Mouse (Mus musculus): ENCODE measurements around the gene Slc6a1. TPM values are rescaled to one million over a fixed set of nuclear protein-coding genes. Genes with fewer than 3 reads are reported as not detected.

The Slc6a1 gene
- total and polyA plus RNA-seq, 2 experiments, result 0.07 TPM; not detected in 1

GRCm38 (mm10) chr6:114267979-114268378, 14.5 kb upstream of the Slc6a1 start:
- no peaks in the 10 kb centered on the region for H3K79me2 ChIP-seq (ENCODE audit: control insufficient read depth, insufficient read depth, low read length)
- no peak overlapping the region for H3K9ac ChIP-seq (ENCODE audit: low read depth, low read length)
- no peak overlapping the region for H3K27ac ChIP-seq (replicated peaks; ENCODE audit: insufficient read depth, low read depth, low read length)
- no peak for DNase-seq (ENCODE audit: extremely low read depth, low read depth, low spot score)
- H3K4me3 ChIP-seq (ENCODE audit: insufficient read depth, low read depth, low read length), result no peak overlapping the region
- no peaks in the 10 kb centered on the region for H3K36me3 ChIP-seq (ENCODE audit: control insufficient read depth, insufficient read depth, low read length)
- H3K4me1 ChIP-seq (ENCODE audit: control insufficient read depth, insufficient read depth, low read length), result no peaks in the 10 kb centered on the region
- no peaks in the 10 kb centered on the region for H3K27me3 ChIP-seq (ENCODE audit: control insufficient read depth, insufficient read depth, low read length)
- TF ChIP-seq POLR2A (IDR thresholded peaks at IDR 0.05; ENCODE audit: extremely low read depth, insufficient read depth, low read length), result no peak
- no peak for TF ChIP-seq CTCF (IDR thresholded peaks at IDR 0.05; ENCODE audit: low read depth, low read length)
- 35% methylated on average over 4 of the region's 4 CpGs for WGBS

DNA sequence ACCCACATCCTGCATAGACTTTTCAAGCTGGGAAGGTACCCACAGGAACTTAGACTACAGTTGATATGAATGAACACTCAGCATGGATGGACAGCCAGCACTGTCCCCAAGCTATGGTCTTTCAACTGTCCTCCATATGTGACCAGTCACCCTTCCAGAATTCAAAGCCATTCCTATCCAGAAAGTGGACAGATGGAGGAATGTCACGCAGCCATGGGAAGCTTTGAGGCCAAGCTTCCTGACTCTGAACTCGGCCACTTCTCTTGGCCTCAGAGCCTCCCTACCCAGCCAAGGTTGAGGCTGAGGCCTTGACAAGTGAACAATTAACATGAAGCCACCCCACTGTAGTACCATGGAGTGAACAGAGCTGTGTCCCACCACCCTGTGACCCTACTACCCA, 12.8 kb upstream of the Slc6a1 start:
- no peaks in the 10 kb centered on the region for H3K4me1 ChIP-seq (ENCODE audit: control insufficient read depth, insufficient read depth, low read length)
- H3K27me3 ChIP-seq (ENCODE audit: control insufficient read depth, insufficient read depth, low read length), result no peaks in the 10 kb centered on the region
- no peak overlapping the region for H3K27ac ChIP-seq (replicated peaks; ENCODE audit: insufficient read depth, low read depth, low read length)
- TF ChIP-seq CTCF (IDR thresholded peaks at IDR 0.05; ENCODE audit: low read depth, low read length), result no peak
- TF ChIP-seq POLR2A (IDR thresholded peaks at IDR 0.05; ENCODE audit: extremely low read depth, insufficient read depth, low read length), result no peak
- no peaks in the 10 kb centered on the region for H3K79me2 ChIP-seq (ENCODE audit: control insufficient read depth, insufficient read depth, low read length)
- H3K36me3 ChIP-seq (ENCODE audit: control insufficient read depth, insufficient read depth, low read length), result no peaks in the 10 kb centered on the region
- DNase-seq (ENCODE audit: extremely low read depth, low read depth, low spot score), result no peak
- no peak overlapping the region for H3K4me3 ChIP-seq (ENCODE audit: insufficient read depth, low read depth, low read length)
- H3K9ac ChIP-seq (ENCODE audit: low read depth, low read length), result no peak overlapping the region
- 85% methylated on average over 2 of the region's 2 CpGs for WGBS

DNA sequence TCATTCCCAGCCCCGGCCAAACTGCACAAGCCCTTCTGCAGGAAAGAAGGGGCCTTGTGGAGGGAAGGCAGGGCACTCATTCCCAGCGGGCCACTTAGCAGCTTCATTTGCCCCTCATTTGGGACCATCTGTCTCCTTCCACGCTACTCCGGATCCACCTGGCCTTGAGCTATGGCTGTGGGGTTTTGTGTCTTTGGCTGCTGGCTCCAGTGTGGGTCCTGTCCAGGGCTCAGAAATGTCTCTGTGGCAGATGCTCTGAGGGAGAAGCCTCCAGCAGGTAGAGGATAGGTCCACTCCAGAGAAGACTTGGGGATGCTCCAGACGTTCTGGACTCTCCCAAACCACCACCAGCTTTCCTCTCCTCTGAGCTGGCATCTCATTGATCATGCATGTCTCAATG, 11.6 kb upstream of the Slc6a1 start:
- Histone ChIP-seq H3K4me1 (ENCODE audit: control insufficient read depth, insufficient read depth, low read length) (no peaks in the 10 kb centered on the region), H3K36me3 (ENCODE audit: control insufficient read depth, insufficient read depth, low read length) (no peaks in the 10 kb centered on the region), H3K9ac (ENCODE audit: low read depth, low read length) (no peak overlapping the region), H3K4me3 (ENCODE audit: insufficient read depth, low read depth, low read length) (no peak overlapping the region), H3K79me2 (ENCODE audit: control insufficient read depth, insufficient read depth, low read length) (no peaks in the 10 kb centered on the region), H3K27me3 (ENCODE audit: control insufficient read depth, insufficient read depth, low read length) (no peaks in the 10 kb centered on the region), H3K27ac (replicated peaks; ENCODE audit: insufficient read depth, low read depth, low read length) (no peak overlapping the region)
- WGBS, result 49% methylated on average over 5 of the region's 5 CpGs
- no peak for DNase-seq (ENCODE audit: extremely low read depth, low read depth, low spot score)
- TF ChIP-seq POLR2A (IDR thresholded peaks at IDR 0.05; ENCODE audit: extremely low read depth, insufficient read depth, low read length), result no peak
- TF ChIP-seq CTCF (IDR thresholded peaks at IDR 0.05; ENCODE audit: low read depth, low read length), result no peak

DNA sequence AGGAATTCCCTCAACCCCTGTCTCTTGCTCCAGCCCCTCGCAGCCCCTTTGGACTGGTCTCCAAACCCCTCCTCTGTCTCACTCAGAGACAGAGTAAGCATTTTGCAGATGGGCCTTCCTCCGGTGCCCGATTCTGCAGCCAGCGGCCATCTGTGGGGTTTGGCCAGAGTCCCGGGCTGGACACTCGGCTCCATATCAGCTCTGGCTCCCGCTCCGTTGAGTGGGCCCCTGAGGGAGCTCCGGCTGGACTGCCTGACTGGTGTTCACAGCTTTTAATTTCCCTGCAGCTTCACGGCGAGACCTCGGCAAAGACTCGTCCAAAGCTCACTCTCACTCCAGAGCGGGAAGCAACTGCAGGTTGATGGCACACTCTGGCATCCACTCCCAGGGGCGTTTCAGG, 10.2 kb upstream of the Slc6a1 start:
- no peak for TF ChIP-seq POLR2A (IDR thresholded peaks at IDR 0.05; ENCODE audit: extremely low read depth, insufficient read depth, low read length)
- TF ChIP-seq CTCF (IDR thresholded peaks at IDR 0.05; ENCODE audit: low read depth, low read length), result no peak
- H3K4me1 ChIP-seq (ENCODE audit: control insufficient read depth, insufficient read depth, low read length), result no peaks in the 10 kb centered on the region

DNA sequence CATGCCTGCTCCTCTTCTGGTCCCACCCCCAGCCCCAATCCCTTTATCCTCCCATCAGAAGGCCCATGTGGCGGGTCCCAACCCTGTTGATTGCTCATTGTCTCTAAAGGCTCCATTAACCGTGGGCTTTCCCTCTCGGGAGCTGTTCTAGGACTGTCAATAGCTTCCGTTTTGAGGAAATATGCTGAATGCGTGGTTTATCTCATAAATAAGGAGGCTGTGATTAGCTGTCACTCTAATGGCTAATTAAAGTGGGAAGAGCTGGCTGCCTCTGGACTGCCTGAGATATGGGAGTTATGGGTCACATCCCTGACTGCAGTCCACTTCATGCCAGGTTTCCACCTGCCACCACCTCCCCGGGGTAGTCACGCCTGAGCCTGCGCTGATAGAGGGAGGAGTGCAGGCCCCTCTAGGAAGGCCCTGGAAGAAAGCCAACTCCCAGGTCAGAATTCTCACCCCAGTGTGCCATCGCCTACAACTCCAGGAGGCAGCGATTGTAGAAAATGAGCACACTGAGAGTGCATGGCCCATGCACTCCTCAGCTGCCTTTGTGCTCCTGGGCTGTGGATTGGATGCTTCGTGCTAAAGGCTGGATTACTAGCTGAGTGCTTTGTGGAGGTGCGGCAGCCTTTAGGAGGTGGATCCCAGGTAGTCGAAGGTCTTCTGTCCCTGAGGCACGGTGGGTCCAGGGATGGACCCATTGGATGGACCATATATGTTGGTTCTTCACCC, 8.3 kb upstream of the Slc6a1 start:
- Histone ChIP-seq H3K36me3 (ENCODE audit: control insufficient read depth, insufficient read depth, low read length) (no peaks in the 10 kb centered on the region), H3K4me1 (ENCODE audit: control insufficient read depth, insufficient read depth, low read length) (no peaks in the 10 kb centered on the region), H3K27ac (replicated peaks; ENCODE audit: insufficient read depth, low read depth, low read length) (no peak overlapping the region), H3K27me3 (ENCODE audit: control insufficient read depth, insufficient read depth, low read length) (no peaks in the 10 kb centered on the region), H3K9ac (ENCODE audit: low read depth, low read length) (no peak overlapping the region), H3K4me3 (ENCODE audit: insufficient read depth, low read depth, low read length) (no peak overlapping the region), H3K79me2 (ENCODE audit: control insufficient read depth, insufficient read depth, low read length) (no peaks in the 10 kb centered on the region)
- 60% methylated on average over 14 of the region's 14 CpGs for WGBS
- no peak for DNase-seq (ENCODE audit: extremely low read depth, low read depth, low spot score)
- TF ChIP-seq POLR2A (IDR thresholded peaks at IDR 0.05; ENCODE audit: extremely low read depth, insufficient read depth, low read length) (no peak), CTCF (IDR thresholded peaks at IDR 0.05; ENCODE audit: low read depth, low read length) (no peak)

More for the DNA sequence above, 10.2 kb upstream of the Slc6a1 start:
- H3K27me3 ChIP-seq (ENCODE audit: control insufficient read depth, insufficient read depth, low read length), result no peaks in the 10 kb centered on the region
- no peak for DNase-seq (ENCODE audit: extremely low read depth, low read depth, low spot score)
- H3K36me3 ChIP-seq (ENCODE audit: control insufficient read depth, insufficient read depth, low read length), result no peaks in the 10 kb centered on the region
- H3K27ac ChIP-seq (replicated peaks; ENCODE audit: insufficient read depth, low read depth, low read length), result no peak overlapping the region
- no peaks in the 10 kb centered on the region for H3K79me2 ChIP-seq (ENCODE audit: control insufficient read depth, insufficient read depth, low read length)
- 81% methylated on average over 15 of the region's 15 CpGs for WGBS
- no peak overlapping the region for H3K4me3 ChIP-seq (ENCODE audit: insufficient read depth, low read depth, low read length)
- no peak overlapping the region for H3K9ac ChIP-seq (ENCODE audit: low read depth, low read length)

DNA sequence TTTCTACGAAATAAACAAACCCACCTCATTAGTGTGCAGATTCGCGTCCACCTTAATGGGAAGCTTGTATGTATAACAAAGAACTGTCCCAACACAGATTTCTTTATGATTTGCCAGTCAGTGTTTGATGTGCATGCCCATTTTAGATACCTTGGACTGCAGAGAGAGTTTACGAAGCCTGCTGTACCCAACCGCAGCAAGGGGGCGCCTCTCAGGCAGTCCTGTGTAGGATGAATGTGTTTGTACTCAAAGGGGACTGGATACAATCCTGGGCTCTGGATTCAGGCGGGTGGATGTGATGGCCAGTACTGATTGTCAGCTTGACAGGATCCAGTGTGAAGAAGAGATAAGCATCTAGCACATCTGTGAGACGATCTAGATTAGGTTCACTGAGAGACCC, 6.6 kb upstream of the Slc6a1 start:
- no peak for DNase-seq (ENCODE audit: extremely low read depth, low read depth, low spot score)
- Histone ChIP-seq H3K4me1 (ENCODE audit: control insufficient read depth, insufficient read depth, low read length) (no peaks in the 10 kb centered on the region), H3K9ac (ENCODE audit: low read depth, low read length) (no peak overlapping the region), H3K27me3 (ENCODE audit: control insufficient read depth, insufficient read depth, low read length) (no peaks in the 10 kb centered on the region), H3K36me3 (ENCODE audit: control insufficient read depth, insufficient read depth, low read length) (no peaks in the 10 kb centered on the region), H3K79me2 (ENCODE audit: control insufficient read depth, insufficient read depth, low read length) (no peaks in the 10 kb centered on the region), H3K27ac (replicated peaks; ENCODE audit: insufficient read depth, low read depth, low read length) (no peak overlapping the region), H3K4me3 (ENCODE audit: insufficient read depth, low read depth, low read length) (no peak overlapping the region)
- 59% methylated on average over 8 of the region's 8 CpGs for WGBS
- TF ChIP-seq CTCF (IDR thresholded peaks at IDR 0.05; ENCODE audit: low read depth, low read length), result no peak
- TF ChIP-seq POLR2A (IDR thresholded peaks at IDR 0.05; ENCODE audit: extremely low read depth, insufficient read depth, low read length), result no peak

All from liver, adult 2 months (tissue).